Mouse (Mus musculus): ENCODE results near the gene App. TPM values are rescaled to one million over a fixed set of nuclear protein-coding genes. Genes with fewer than 3 reads are reported as not detected.

Gene App
- polyA plus RNA-seq, 1 experiment from 2014 or later: 171 TPM

- H3K9me3 ChIP-seq: no peaks in the 10 kb centered on the region
- H3K9ac ChIP-seq: no peak overlapping the region
- H3K4me3 ChIP-seq (replicated peaks): no peak overlapping the region
- H3K4me1 ChIP-seq: peaks cover 28% of the 10 kb centered on the region
- H3K4me2 ChIP-seq: no peak overlapping the region
- 91% methylated on average over 5 of the region's 5 CpGs for WGBS
- H3K27me3 ChIP-seq: no peaks in the 10 kb centered on the region
- no peak for ATAC-seq (ENCODE audit: low FRiP score)
- H3K27ac ChIP-seq: no peak overlapping the region
- no peaks in the 10 kb centered on the region for H3K36me3 ChIP-seq (replicated peaks)
Observed at GRCm38 (mm10) chr16:85132182-85132581, 41.4 kb downstream of the App start.

- H3K4me3 ChIP-seq (replicated peaks): no peak overlapping the region
- no peak overlapping the region for H3K27ac ChIP-seq
- H3K9ac ChIP-seq: no peak overlapping the region
- H3K36me3 ChIP-seq (replicated peaks): no peaks in the 10 kb centered on the region
- no peaks in the 10 kb centered on the region for H3K9me3 ChIP-seq
- no peaks in the 10 kb centered on the region for H3K27me3 ChIP-seq
- 95% methylated on average over 7 of the region's 7 CpGs for WGBS
- H3K4me1 ChIP-seq: peaks cover 28% of the 10 kb centered on the region
- H3K4me2 ChIP-seq: no peak overlapping the region
- ATAC-seq (ENCODE audit: low FRiP score): no peak
Observed at GRCm38 (mm10) chr16:85130861-85131556, 42.6 kb downstream of the App start.

- Histone ChIP-seq H3K27ac (peak overlapping the region; percentile 63; the same call in 1 of the 2 replicates), H3K4me2 (no peak overlapping the region), H3K27me3 (no peaks in the 10 kb centered on the region), H3K4me1 (peaks cover 22% of the 10 kb centered on the region), H3K36me3 (replicated peaks) (peaks cover 8% of the 10 kb centered on the region; the same call in 1 of the 2 replicates), H3K9ac (no peak overlapping the region), H3K4me3 (replicated peaks) (no peak overlapping the region), H3K9me3 (no peaks in the 10 kb centered on the region)
- WGBS: 59% methylated on average over 13 of the region's 13 CpGs
- ATAC-seq (ENCODE audit: low FRiP score): no peak
Observed at GRCm38 (mm10) chr16:85128693-85129657, 44.6 kb downstream of the App start.

- Histone ChIP-seq H3K4me3 (replicated peaks) (no peak overlapping the region), H3K27ac (peak overlapping the region; percentile 63; the same call in 1 of the 2 replicates), H3K27me3 (no peaks in the 10 kb centered on the region), H3K36me3 (replicated peaks) (peaks cover 8% of the 10 kb centered on the region; the same call in 1 of the 2 replicates), H3K9me3 (no peaks in the 10 kb centered on the region), H3K4me2 (no peak overlapping the region), H3K4me1 (peaks cover 15% of the 10 kb centered on the region), H3K9ac (no peak overlapping the region)
- no peak; the same call in 1 of the 2 replicates for ATAC-seq (ENCODE audit: low FRiP score)
- WGBS: 44% methylated on average over 5 of the region's 5 CpGs
Observed at GRCm38 (mm10) chr16:85128347-85128664, 45.3 kb downstream of the App start.

GRCm38 (mm10) chr16:85127661-85128346 is 45.8 kb downstream of the App start:
- H3K4me1 ChIP-seq: peaks cover 15% of the 10 kb centered on the region
- WGBS: 81% methylated on average over 11 of the region's 11 CpGs
- H3K27me3 ChIP-seq: no peaks in the 10 kb centered on the region
- peak overlapping the region; percentile 63 for H3K27ac ChIP-seq
- no peak overlapping the region for H3K9ac ChIP-seq
- ATAC-seq (ENCODE audit: low FRiP score): no peak
- no peak overlapping the region for H3K4me3 ChIP-seq (replicated peaks)
- H3K36me3 ChIP-seq (replicated peaks): peaks cover 8% of the 10 kb centered on the region; the same call in 1 of the 2 replicates
- no peaks in the 10 kb centered on the region for H3K9me3 ChIP-seq
- H3K4me2 ChIP-seq: no peak overlapping the region

- ATAC-seq (ENCODE audit: low FRiP score): no peak
- WGBS: 89% methylated on average over 4 of the region's 4 CpGs
- H3K27ac ChIP-seq: no peak overlapping the region
Observed at GRCm38 (mm10) chr16:85124649-85125048, 48.9 kb downstream of the App start.

GRCm38 (mm10) chr16:85121983-85122382 is 51.6 kb downstream of the App start:
- 88% methylated on average over 5 of the region's 5 CpGs for WGBS
- peaks cover 14% of the 10 kb centered on the region for H3K4me1 ChIP-seq

More at GRCm38 (mm10) chr16:85124649-85125048, 48.9 kb downstream of the App start:
- Histone ChIP-seq H3K9me3 (no peaks in the 10 kb centered on the region), H3K36me3 (replicated peaks) (peaks cover 8% of the 10 kb centered on the region; the same call in 1 of the 2 replicates), H3K4me3 (replicated peaks) (no peak overlapping the region), H3K4me1 (peaks cover 20% of the 10 kb centered on the region), H3K9ac (no peak overlapping the region), H3K27me3 (no peaks in the 10 kb centered on the region), H3K4me2 (no peak overlapping the region)

GRCm38 (mm10) chr16:85118916-85119315 is 54.6 kb downstream of the App start:
- peaks cover 17% of the 10 kb centered on the region for H3K36me3 ChIP-seq (replicated peaks)
- H3K4me1 ChIP-seq: peaks cover 14% of the 10 kb centered on the region
- 93% methylated on average over 6 of the region's 6 CpGs for WGBS
- H3K27me3 ChIP-seq: no peaks in the 10 kb centered on the region
- H3K27ac ChIP-seq: no peak overlapping the region
- H3K4me3 ChIP-seq (replicated peaks): no peak overlapping the region
- H3K4me2 ChIP-seq: no peak overlapping the region
- no peak overlapping the region for H3K9ac ChIP-seq
- H3K9me3 ChIP-seq: no peaks in the 10 kb centered on the region
- ATAC-seq (ENCODE audit: low FRiP score): no peak

More at GRCm38 (mm10) chr16:85121983-85122382, 51.6 kb downstream of the App start:
- no peak overlapping the region for H3K9ac ChIP-seq
- H3K4me2 ChIP-seq: no peak overlapping the region
- no peaks in the 10 kb centered on the region for H3K9me3 ChIP-seq
- no peaks in the 10 kb centered on the region for H3K27me3 ChIP-seq
- ATAC-seq (ENCODE audit: low FRiP score): no peak
- no peak overlapping the region for H3K27ac ChIP-seq
- no peak overlapping the region for H3K4me3 ChIP-seq (replicated peaks)
- peaks cover 18% of the 10 kb centered on the region for H3K36me3 ChIP-seq (replicated peaks)

- 0 out of 2 replicates have a peak, but pooled peaks have one; percentile 37 for ATAC-seq (ENCODE audit: low FRiP score)
- Histone ChIP-seq H3K27me3 (no peaks in the 10 kb centered on the region), H3K4me2 (no peak overlapping the region), H3K4me1 (peaks cover 14% of the 10 kb centered on the region), H3K27ac (no peak overlapping the region), H3K4me3 (replicated peaks) (no peak overlapping the region), H3K9ac (no peak overlapping the region), H3K36me3 (replicated peaks) (peaks cover 17% of the 10 kb centered on the region), H3K9me3 (no peaks in the 10 kb centered on the region)
- WGBS: 14% methylated on average over 1 of the region's 1 CpGs
Observed at GRCm38 (mm10) chr16:85117541-85117940, 56.0 kb downstream of the App start.

GRCm38 (mm10) chr16:85115837-85116236 is 57.7 kb downstream of the App start:
- Histone ChIP-seq H3K4me1 (peaks cover 11% of the 10 kb centered on the region), H3K9ac (no peak overlapping the region), H3K36me3 (replicated peaks) (peaks cover 17% of the 10 kb centered on the region), H3K9me3 (no peaks in the 10 kb centered on the region), H3K27ac (no peak overlapping the region), H3K27me3 (no peaks in the 10 kb centered on the region), H3K4me3 (replicated peaks) (no peak overlapping the region), H3K4me2 (no peak overlapping the region)
- no peak for ATAC-seq (ENCODE audit: low FRiP score)
- WGBS: 94% methylated on average over 5 of the region's 5 CpGs

GRCm38 (mm10) chr16:85114742-85115141 is 58.8 kb downstream of the App start:
- Histone ChIP-seq H3K27me3 (no peaks in the 10 kb centered on the region), H3K9ac (no peak overlapping the region), H3K9me3 (no peaks in the 10 kb centered on the region), H3K36me3 (replicated peaks) (peaks cover 17% of the 10 kb centered on the region), H3K4me2 (no peak overlapping the region), H3K4me3 (replicated peaks) (no peak overlapping the region), H3K27ac (no peak overlapping the region), H3K4me1 (peaks cover 21% of the 10 kb centered on the region)
- 97% methylated on average over 1 of the region's 1 CpGs for WGBS
- no peak for ATAC-seq (ENCODE audit: low FRiP score)

- H3K27ac ChIP-seq: no peak overlapping the region
- H3K36me3 ChIP-seq (replicated peaks): peaks cover 9% of the 10 kb centered on the region; the same call in 1 of the 2 replicates
- ATAC-seq (ENCODE audit: low FRiP score): no peak
- no peaks in the 10 kb centered on the region for H3K27me3 ChIP-seq
- 88% methylated on average over 2 of the region's 2 CpGs for WGBS
- no peak overlapping the region for H3K4me2 ChIP-seq
- no peak overlapping the region for H3K4me3 ChIP-seq (replicated peaks)
- H3K9ac ChIP-seq: no peak overlapping the region
- no peaks in the 10 kb centered on the region for H3K9me3 ChIP-seq
- peaks cover 21% of the 10 kb centered on the region for H3K4me1 ChIP-seq
Observed at GRCm38 (mm10) chr16:85113941-85114340, 59.6 kb downstream of the App start.

All from forebrain, embryonic 12.5 days (tissue).